Mouse (Mus musculus) midbrain, embryonic 10.5 days (tissue): ENCODE measurements around the gene Vps52. TPM values are rescaled to one million over a fixed set of nuclear protein-coding genes. Genes with fewer than 3 reads are reported as not detected.

Experiments
- DNase-seq: peaks from one replicate; pipeline ENCODE4 v3.0.0-alpha.2; 2017; ENCODE audit warnings: low spot score
- H3K27ac ChIP-seq: fragments of 300-500 bp; sonication (generic); replicated peaks from 2 replicates; pipeline ENCODE4 v1.5.1; 2016; ENCODE audit warnings: mild to moderate bottlenecking
- H3K27me3 ChIP-seq: fragments of 300-500 bp; sonication (generic); 2 replicates; pipeline ENCODE4 v1.6.1; 2016; ENCODE audit warnings: low read depth, mild to moderate bottlenecking; ENCODE audit not compliant: poor library complexity, severe bottlenecking
- H3K36me3 ChIP-seq: fragments of 300-500 bp; sonication (generic); 2 replicates; pipeline ENCODE4 v1.6.1; 2016; ENCODE audit warnings: mild to moderate bottlenecking, moderate library complexity
- H3K4me1 ChIP-seq: fragments of 300-500 bp; sonication (generic); 2 replicates; pipeline ENCODE4 v1.6.1; 2016
- H3K4me3 ChIP-seq: fragments of 300-500 bp; sonication (generic); 2 replicates; pipeline ENCODE4 v1.5.1; 2016; ENCODE audit warnings: mild to moderate bottlenecking, moderate library complexity
- H3K9me3 ChIP-seq: fragments of 300-500 bp; sonication (generic); replicated peaks from 2 replicates; pipeline ENCODE4 v1.6.1; 2016; ENCODE audit warnings: mild to moderate bottlenecking
- WGBS: fragments of 180-500 bp; shearing (Covaris S2); methylation state at CpG from one replicate; pipeline ENCODE4 v1.1.7; 2016; 5-methylcytosine and 5-hydroxymethylcytosine counted together
- polyA plus RNA-seq: library from polyadenylated mRNA; unstranded; fragments of >200 nt; fragmentation: Nextera tagmentation; extraction: Ambion mirVana; gene quantifications from 2 replicates; pipeline ENCODE4 v1.2.1, GENCODE M21; 2016

Vps52 gene
- polyA plus RNA-seq, 1 experiment from 2014 or later: 53.5 TPM

GRCm38 (mm10) chr17:33953310-33953709 is 2.3 kb upstream of the Vps52 start:
- no peak for DNase-seq
- Histone ChIP-seq H3K36me3 (peaks cover 66% of the 10 kb centered on the region), H3K27me3 (no peaks in the 10 kb centered on the region), H3K4me1 (peaks cover 68% of the 10 kb centered on the region), H3K4me3 (peak overlapping the region; percentile 99), H3K27ac (no peak overlapping the region), H3K9me3 (no peaks in the 10 kb centered on the region)
- WGBS: 89% methylated on average over 3 of the region's 3 CpGs

GRCm38 (mm10) chr17:33953961-33954565 is 1.5 kb upstream of the Vps52 start:
- H3K4me3 ChIP-seq: peak overlapping the region; percentile 99
- WGBS: 43% methylated on average over 5 of the region's 5 CpGs
- peaks cover 68% of the 10 kb centered on the region for H3K4me1 ChIP-seq
- H3K27ac ChIP-seq: peak overlapping the region; percentile 98
- H3K9me3 ChIP-seq: no peaks in the 10 kb centered on the region
- H3K27me3 ChIP-seq: no peaks in the 10 kb centered on the region
- H3K36me3 ChIP-seq: peaks cover 66% of the 10 kb centered on the region
- DNase-seq: no peak

GRCm38 (mm10) chr17:33954646-33955554 is 712 bp upstream of the Vps52 start:
- DNase-seq: no peak
- H3K9me3 ChIP-seq: no peaks in the 10 kb centered on the region
- peak overlapping the region; percentile 98 for H3K27ac ChIP-seq
- peaks cover 62% of the 10 kb centered on the region for H3K4me1 ChIP-seq
- peak overlapping the region; percentile 99 for H3K4me3 ChIP-seq
- no peaks in the 10 kb centered on the region for H3K27me3 ChIP-seq
- peaks cover 66% of the 10 kb centered on the region for H3K36me3 ChIP-seq
- WGBS: under 1% methylated on average over 33 of the region's 33 CpGs

GRCm38 (mm10) chr17:33956336-33956735 is 724 bp downstream of the Vps52 start:
- Histone ChIP-seq H3K27me3 (no peaks in the 10 kb centered on the region), H3K4me3 (peak overlapping the region; percentile 99), H3K27ac (peak overlapping the region; percentile 98), H3K4me1 (peaks cover 48% of the 10 kb centered on the region), H3K36me3 (peaks cover 71% of the 10 kb centered on the region), H3K9me3 (no peaks in the 10 kb centered on the region)
- no peak for DNase-seq
- 10% methylated on average over 10 of the region's 10 CpGs for WGBS

GRCm38 (mm10) chr17:33957493-33957892 is 1.9 kb downstream of the Vps52 start:
- DNase-seq: no peak
- H3K4me3 ChIP-seq: peak overlapping the region; percentile 29; the same call in 1 of the 2 replicates
- 87% methylated on average over 6 of the region's 6 CpGs for WGBS
- H3K9me3 ChIP-seq: no peaks in the 10 kb centered on the region
- no peak overlapping the region for H3K27ac ChIP-seq
- H3K4me1 ChIP-seq: peaks cover 37% of the 10 kb centered on the region
- no peaks in the 10 kb centered on the region for H3K27me3 ChIP-seq
- peaks cover 71% of the 10 kb centered on the region for H3K36me3 ChIP-seq

GRCm38 (mm10) chr17:33958451-33958850 is 2.8 kb downstream of the Vps52 start:
- Histone ChIP-seq H3K27ac (no peak overlapping the region), H3K9me3 (no peaks in the 10 kb centered on the region), H3K4me1 (peaks cover 27% of the 10 kb centered on the region), H3K36me3 (peaks cover 71% of the 10 kb centered on the region), H3K4me3 (no peak overlapping the region), H3K27me3 (no peaks in the 10 kb centered on the region)
- DNase-seq: no peak
- 95% methylated on average over 11 of the region's 11 CpGs for WGBS

- peak overlapping the region; percentile 4; the same call in 1 of the 2 replicates for H3K4me3 ChIP-seq
- DNase-seq: no peak
- 93% methylated on average over 13 of the region's 13 CpGs for WGBS
- peaks cover 71% of the 10 kb centered on the region for H3K36me3 ChIP-seq
- H3K9me3 ChIP-seq: no peaks in the 10 kb centered on the region
- H3K4me1 ChIP-seq: peaks cover 20% of the 10 kb centered on the region
- H3K27ac ChIP-seq: no peak overlapping the region
- H3K27me3 ChIP-seq: no peaks in the 10 kb centered on the region
These were observed 3.5 kb downstream of the Vps52 start for GRCm38 (mm10) chr17:33959135-33959534.

GRCm38 (mm10) chr17:33959948-33960347 is 4.3 kb downstream of the Vps52 start:
- DNase-seq: no peak
- Histone ChIP-seq H3K4me1 (peaks cover 12% of the 10 kb centered on the region), H3K36me3 (peaks cover 69% of the 10 kb centered on the region), H3K9me3 (no peaks in the 10 kb centered on the region), H3K27me3 (no peaks in the 10 kb centered on the region), H3K27ac (no peak overlapping the region), H3K4me3 (no peak overlapping the region)
- WGBS: 94% methylated on average over 15 of the region's 15 CpGs

- 91% methylated on average over 7 of the region's 7 CpGs for WGBS
- no peak for DNase-seq
- H3K36me3 ChIP-seq: peaks cover 88% of the 10 kb centered on the region
- H3K4me1 ChIP-seq: no peaks in the 10 kb centered on the region
- H3K9me3 ChIP-seq: no peaks in the 10 kb centered on the region
- no peak overlapping the region for H3K27ac ChIP-seq
- no peaks in the 10 kb centered on the region for H3K27me3 ChIP-seq
- H3K4me3 ChIP-seq: no peak overlapping the region
These were observed 7.3 kb downstream of the Vps52 start for GRCm38 (mm10) chr17:33962876-33963275.

GRCm38 (mm10) chr17:33965082-33965845 is 9.7 kb downstream of the Vps52 start:
- DNase-seq: no peak
- no peaks in the 10 kb centered on the region; the same call in 1 of the 2 replicates for H3K4me1 ChIP-seq
- no peak overlapping the region for H3K4me3 ChIP-seq
- 0 out of 2 replicates have a peak, but pooled peaks cover 2% of the 10 kb centered on the region for H3K9me3 ChIP-seq
- H3K36me3 ChIP-seq: peaks cover 64% of the 10 kb centered on the region
- WGBS: 92% methylated on average over 17 of the region's 17 CpGs
- H3K27ac ChIP-seq: no peak overlapping the region
- no peaks in the 10 kb centered on the region for H3K27me3 ChIP-seq

- H3K27ac ChIP-seq: no peak overlapping the region
- H3K4me3 ChIP-seq: no peak overlapping the region
- no peak for DNase-seq
- 88% methylated on average over 16 of the region's 16 CpGs for WGBS
- H3K4me1 ChIP-seq: no peaks in the 10 kb centered on the region; the same call in 1 of the 2 replicates
- peaks cover 57% of the 10 kb centered on the region for H3K36me3 ChIP-seq
- 0 out of 2 replicates have a peak, but pooled peaks cover 4% of the 10 kb centered on the region for H3K9me3 ChIP-seq
- no peaks in the 10 kb centered on the region for H3K27me3 ChIP-seq
These were observed 10.4 kb downstream of the Vps52 start for GRCm38 (mm10) chr17:33965846-33966550.

- Histone ChIP-seq H3K27ac (no peak overlapping the region), H3K4me3 (no peak overlapping the region; the same call in 1 of the 2 replicates), H3K9me3 (0 out of 2 replicates have a peak, but pooled peaks cover 4% of the 10 kb centered on the region), H3K36me3 (peaks cover 32% of the 10 kb centered on the region), H3K27me3 (no peaks in the 10 kb centered on the region), H3K4me1 (no peaks in the 10 kb centered on the region; the same call in 1 of the 2 replicates)
- DNase-seq: peak; percentile 87
- WGBS: 3% methylated on average over 9 of the region's 9 CpGs
These were observed 12.9 kb downstream of the Vps52 start for GRCm38 (mm10) chr17:33968489-33968888.
